Mouse (Mus musculus): Measurements from ENCODE around the gene Sf3b6. TPM values are rescaled to one million over a fixed set of nuclear protein-coding genes. Genes with fewer than 3 reads are reported as not detected.

Sf3b6 gene
- polyA plus RNA-seq (2012) = 4.5 and 8.0 TPM in 2 replicates

DNA sequence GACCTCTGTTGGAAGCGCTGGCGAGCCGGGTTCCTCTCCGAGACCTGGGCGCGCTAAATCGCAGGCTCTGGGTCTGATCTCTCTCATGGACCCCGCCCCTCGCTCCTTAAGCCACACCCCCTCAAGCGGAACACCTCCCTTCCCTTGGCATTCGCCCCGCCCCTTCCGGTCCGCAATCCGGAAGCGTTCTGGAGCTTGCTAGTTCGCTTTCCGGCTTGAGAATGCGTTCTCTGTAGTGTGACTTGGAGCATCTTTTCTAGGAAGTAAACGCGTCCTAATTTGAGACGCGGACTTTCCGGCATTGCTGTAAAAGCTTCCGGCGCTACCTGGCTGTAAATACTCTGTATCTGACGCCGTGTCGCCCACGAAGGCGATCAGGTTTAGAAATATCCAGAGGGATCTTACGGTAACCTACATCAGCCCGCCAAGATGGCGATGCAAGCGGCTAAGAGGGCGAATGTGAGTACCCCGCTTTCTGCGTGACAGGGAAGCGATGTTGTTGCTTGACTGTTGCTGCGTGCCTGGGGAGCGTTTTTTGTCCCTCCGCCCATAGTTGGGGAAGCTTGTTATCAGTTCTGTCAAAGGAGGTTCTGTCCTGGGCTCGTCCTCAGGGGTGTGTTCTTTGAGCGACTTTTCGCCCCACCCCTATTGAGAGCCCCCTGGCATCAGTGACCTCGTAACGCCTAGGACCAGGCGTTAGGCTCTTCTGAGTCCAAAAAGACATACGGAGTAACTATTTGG is at the start of gene Sf3b6:
Gene Sf3b6, plus strand, starts transcription at position 184 of the 741 bp plus-strand sequence.
- TF ChIP-seq GATA1 (IDR thresholded peaks at IDR 0.05; ENCODE audit: low read length) = no peak

DNA sequence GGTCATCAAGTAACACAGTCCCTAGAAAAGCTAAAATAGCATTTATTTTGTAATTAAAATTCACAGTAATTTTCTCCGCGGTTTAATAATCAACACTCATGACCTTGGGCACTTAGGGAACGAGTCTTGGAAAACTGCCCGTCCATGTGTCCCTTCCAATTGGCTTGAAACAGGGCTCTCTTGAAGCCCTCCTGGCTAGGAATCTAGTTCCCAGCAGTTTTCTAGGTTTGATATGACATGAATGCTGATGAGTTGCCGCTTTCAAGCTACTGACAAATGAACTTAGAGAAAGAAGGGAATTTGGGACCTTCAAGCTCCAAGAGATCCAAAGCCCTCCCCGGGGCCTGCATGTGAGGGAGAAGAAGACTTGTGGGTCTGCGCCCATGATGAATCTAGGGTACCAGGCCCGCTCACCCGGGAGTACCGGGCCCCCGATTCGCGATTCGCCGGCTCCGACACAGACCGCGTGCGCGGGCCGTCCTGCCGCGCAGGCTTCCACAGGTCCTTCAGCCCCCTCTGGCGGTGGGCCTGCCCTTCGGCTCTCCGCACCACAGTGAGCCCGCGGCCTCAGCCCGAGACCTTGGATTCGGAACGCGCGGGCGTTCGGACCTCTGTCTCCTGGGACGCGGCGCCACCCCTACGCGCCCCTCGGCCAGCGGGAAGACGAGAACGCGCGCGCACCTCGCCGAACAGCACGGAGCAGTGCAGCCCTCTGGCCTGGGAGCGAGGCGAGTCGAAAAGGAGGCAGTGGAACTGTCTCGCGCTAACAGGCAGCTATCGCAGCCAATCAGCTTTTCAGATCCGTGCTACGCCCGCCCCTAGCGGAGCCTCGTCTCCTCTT is 48.6 kb upstream of the Sf3b6 start, which contains the start of the genes Pfn4 and Fam228b:
Gene Pfn4, plus strand, starts transcription at position 531 of the 841 bp plus-strand sequence.
Gene Fam228b, minus strand, starts transcription at position 776 of the 841 bp plus-strand sequence.
- no peak for TF ChIP-seq GATA1 (IDR thresholded peaks at IDR 0.05; ENCODE audit: low read length)

DNA sequence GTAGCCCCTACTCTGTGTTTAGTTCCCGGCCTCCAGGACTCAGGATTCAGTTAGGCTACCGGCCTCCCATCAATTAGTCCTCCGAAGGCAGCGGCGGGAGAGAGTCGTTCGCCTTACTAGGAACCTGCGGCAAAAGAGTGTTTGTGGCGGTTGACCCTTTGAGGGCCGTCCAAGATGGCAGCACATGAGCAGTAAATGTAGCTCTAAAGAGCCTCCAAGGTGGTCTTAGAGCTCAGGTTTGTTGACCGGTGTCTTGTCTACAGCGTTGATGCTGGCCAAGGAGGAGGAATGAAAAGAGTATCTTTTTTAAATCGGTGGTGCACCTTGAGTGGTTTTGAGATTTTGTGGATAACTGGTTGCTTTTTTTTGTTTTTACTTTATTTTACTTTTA is 48.0 kb upstream of the Sf3b6 start:
- no peak for TF ChIP-seq GATA1 (IDR thresholded peaks at IDR 0.05; ENCODE audit: low read length)

DNA sequence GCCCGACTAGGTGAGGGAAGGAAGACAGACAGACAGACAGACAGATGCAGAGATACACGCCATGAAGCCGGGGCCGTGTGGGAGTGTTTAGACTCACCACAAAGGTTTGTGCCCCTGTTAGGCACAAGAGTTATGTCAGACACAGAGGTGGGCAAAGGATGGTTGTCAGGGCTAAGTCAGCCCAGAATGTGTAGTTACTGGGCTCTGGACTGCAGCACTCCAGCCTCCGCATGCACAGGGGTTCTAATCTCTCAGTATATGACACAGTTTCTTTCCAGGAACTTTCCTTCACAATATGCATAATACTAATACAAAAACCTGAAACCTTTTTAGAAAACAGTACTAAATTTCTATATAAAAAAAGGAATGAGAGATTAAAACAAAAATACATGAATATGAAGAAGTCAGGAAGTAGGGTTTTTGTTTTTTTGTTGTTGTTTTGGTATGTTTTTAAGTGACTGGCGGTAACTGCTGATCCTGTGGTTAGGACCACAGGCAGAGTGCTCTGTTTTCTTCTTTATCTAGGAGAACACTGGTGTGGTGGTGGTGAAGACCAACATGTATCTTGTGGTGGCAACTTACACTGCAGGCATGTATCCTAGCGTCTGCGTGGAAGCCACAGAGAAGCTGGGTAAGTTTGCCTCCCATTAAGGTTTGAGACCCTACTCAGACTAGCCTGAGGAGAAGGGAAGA is 42.3 kb upstream of the Sf3b6 start:
- no peak for TF ChIP-seq GATA1 (IDR thresholded peaks at IDR 0.05; ENCODE audit: low read length)

DNA sequence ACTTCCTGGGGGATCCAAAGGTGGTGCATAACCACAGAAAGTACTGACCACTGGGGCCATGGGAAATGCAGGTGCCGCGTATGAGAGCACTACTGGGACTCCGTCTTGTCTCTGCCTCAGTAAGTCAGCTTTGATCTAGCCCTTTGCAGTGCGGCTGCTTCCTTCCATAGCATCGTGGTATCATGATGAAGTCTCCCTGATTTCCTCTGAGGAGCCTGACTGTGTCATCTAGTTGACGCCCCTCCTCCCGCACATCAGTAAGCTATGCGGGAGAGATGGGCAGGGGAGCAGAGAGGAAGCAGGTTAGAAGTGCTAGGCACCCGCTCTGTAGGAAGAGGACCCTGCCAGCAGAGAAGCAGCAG is 41.8 kb upstream of the Sf3b6 start:
- peak; percentile 2 for TF ChIP-seq GATA1 (IDR thresholded peaks at IDR 0.05; ENCODE audit: low read length)

- no peak for TF ChIP-seq GATA1 (IDR thresholded peaks at IDR 0.05; ENCODE audit: low read length)
Measured at GRCm38 (mm10) chr12:4777734-4778133, 39.6 kb upstream of the Sf3b6 start.

DNA sequence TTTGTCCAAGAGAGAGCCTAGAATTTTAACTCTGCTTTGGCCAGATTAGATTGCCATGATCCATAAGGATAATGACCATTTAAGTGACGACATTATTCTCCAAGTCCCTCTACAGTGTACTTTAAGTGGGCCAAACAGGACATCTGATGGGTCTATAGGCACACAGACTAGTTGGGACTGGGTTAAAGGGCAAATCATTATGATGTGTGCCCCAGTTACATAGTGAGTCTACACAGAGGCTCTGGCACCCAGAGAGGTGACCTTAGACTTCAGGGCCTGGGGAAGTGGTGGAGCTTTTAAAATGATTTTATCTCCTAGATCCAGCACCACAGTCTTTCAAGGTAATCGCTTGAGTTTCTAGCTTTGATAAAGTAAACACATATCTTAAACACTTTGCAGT is 37.1 kb upstream of the Sf3b6 start:
- no peak for TF ChIP-seq GATA1 (IDR thresholded peaks at IDR 0.05; ENCODE audit: low read length)

GRCm38 (mm10) chr12:4781270-4781669 is 36.1 kb upstream of the Sf3b6 start:
- no peak for TF ChIP-seq GATA1 (IDR thresholded peaks at IDR 0.05; ENCODE audit: low read length)

- no peak for TF ChIP-seq GATA1 (IDR thresholded peaks at IDR 0.05; ENCODE audit: low read length)
Measured at GRCm38 (mm10) chr12:4783598-4783997, 33.7 kb upstream of the Sf3b6 start.

GRCm38 (mm10) chr12:4784466-4784865 is 32.9 kb upstream of the Sf3b6 start:
- no peak for TF ChIP-seq GATA1 (IDR thresholded peaks at IDR 0.05; ENCODE audit: low read length)

GRCm38 (mm10) chr12:4793718-4794117 is 23.6 kb upstream of the Sf3b6 start:
- no peak for TF ChIP-seq GATA1 (IDR thresholded peaks at IDR 0.05; ENCODE audit: low read length)

DNA sequence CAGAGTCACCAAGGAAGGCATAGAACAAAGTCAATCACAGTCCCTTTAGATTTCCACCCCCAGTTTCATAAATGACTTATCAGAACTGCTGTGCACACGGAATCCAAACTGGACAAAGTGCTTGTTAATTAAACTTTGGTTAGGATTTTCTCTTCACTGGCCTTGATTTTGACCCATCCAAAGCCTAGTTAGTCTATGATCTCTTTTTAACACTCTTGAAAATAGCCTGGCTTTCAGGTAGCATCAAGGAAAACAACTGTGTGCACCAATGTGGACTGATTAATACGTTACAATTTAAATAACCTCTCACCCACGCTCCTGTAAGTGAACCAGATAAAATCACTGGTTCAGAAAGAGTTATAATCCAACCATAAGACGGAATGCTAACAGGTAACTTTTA is 6.3 kb upstream of the Sf3b6 start:
- no peak for TF ChIP-seq GATA1 (IDR thresholded peaks at IDR 0.05; ENCODE audit: low read length)

GRCm38 (mm10) chr12:4811705-4812104 is 5.6 kb upstream of the Sf3b6 start:
- TF ChIP-seq GATA1 (IDR thresholded peaks at IDR 0.05; ENCODE audit: low read length) = no peak

DNA sequence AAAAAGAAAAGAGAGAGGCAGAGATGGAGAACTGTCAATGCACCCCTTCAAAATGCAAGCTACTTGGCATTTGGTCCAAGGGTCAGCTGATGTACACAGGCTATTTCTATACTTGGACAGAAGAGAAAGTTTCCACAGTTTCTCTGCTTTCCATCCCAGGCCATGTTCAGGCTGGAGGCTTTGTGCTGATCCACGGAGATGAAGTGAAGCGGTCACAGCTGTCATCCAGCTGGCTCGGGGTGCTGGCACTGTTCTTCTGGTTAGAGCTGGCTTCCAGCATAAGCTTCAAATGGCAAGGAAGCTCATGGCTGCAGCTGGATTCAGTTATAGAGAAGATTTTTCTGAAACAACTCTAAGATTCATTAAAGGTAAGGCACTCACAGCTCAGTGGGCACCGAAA is 3.7 kb upstream of the Sf3b6 start:
- no peak for TF ChIP-seq GATA1 (IDR thresholded peaks at IDR 0.05; ENCODE audit: low read length)

DNA sequence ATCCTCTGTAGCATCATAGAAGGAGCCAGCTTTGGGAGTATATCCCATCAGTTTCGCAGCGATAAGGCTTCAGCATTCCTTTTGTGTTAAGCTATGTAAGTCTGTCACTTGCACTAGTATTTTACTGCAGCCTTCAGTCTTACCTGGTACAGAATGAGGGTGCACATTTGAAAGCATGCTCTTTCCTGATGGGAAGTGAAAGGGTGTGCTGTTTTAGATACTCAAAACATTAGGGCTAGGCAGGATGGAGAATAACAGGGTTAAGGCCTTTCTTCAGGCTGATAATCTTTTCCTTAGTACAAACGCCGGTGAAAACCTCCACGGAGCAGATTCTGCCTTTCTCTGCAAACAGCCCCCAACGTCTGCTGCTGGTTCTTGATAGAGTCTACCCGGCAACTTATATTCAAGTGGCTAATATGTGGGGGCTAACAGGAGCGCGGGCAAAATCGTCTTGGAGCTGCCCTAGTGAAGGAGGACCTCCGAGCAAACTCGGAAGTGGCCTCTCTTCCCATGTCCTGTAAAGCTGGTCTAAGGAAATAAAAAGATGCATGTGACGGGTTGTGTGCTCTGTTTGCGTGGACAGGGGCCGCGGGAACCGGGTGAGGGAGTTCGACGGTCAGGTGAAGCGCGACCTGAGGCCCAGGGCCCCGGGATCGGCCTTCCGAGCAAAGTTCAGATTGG is 524 bp upstream of the Sf3b6 start:
- no peak for TF ChIP-seq GATA1 (IDR thresholded peaks at IDR 0.05; ENCODE audit: low read length)

Measured in G1E-ER4 (cell line).